Mouse (Mus musculus): ENCODE data around the gene Itga11.

DNA sequence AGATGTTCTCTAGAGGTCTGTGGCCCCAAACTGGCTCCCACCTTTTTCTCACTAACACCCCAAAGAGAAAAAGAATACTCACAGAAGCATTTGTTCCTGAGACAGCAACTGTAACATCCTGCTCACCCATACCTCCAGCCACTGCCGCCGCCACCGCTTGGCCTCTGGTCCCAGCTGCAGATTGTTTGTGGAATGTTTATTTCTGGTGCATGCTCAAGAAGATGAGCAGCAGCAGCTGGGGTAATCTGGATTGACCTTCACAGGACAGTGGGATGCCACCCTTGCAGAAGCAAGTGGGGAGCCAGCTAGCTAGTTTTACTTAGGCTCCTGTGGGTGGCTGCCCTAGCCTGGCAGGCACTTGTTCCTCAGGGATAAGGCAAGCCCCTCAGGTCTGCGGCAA is 11.7 kb upstream of the Itga11 start:
- TF ChIP-seq GATA1 (IDR thresholded peaks at IDR 0.05; ENCODE audit: borderline replicate concordance, low read length) = no peak
- no peak for TF ChIP-seq FLI1 (IDR thresholded peaks at IDR 0.05; ENCODE audit: low read length)

Measured in megakaryocyte, embryonic 14.5 days (primary cell).